Mouse (Mus musculus): ENCODE data around the gene Lpin2.

DNA sequence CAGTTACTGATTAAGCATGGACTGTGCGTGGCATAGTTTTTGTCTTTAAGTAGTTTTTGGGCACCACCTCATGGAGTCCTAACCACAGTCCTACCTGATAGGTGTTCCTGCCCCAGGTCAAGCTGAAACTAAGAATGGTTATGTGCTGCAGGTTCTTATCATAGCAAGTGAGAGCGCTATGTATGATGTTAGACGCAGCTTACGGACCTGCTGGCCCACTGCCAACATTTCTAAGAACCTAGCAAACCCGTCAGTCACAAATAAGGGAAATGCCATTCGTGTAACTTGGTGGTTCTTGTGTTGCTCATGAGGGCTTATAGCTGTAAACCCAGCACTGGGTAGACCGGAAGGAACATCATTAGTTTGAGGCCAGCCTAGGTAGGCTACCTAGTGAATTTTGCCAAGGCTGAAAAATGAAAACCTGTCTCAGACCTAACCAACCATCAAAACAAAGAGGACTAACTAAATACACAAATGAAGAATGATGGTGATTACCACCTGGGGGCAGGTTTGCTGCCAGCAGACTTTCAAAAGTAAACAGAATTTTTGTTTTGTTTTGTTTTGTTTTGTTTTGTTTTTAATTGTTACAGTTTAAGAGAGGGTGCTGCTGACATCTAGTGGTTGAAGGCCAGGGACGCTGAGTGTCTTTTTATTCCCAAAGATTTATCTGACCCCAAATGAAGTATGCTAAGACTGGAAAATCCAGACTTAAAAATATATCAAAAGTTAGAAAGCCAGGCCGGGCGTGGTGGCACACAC, 13.5 kb downstream of the Lpin2 start:
- peak; percentile 64 for TF ChIP-seq CTCF (IDR thresholded peaks at IDR 0.05; ENCODE audit: low read depth)
- TF ChIP-seq EP300 (IDR thresholded peaks at IDR 0.05; ENCODE audit: low read depth), result no peak

All from heart, postnatal 0 days (tissue).